Mouse (Mus musculus) CH12.LX (cell line): ENCODE data around the gene Fat3.

Experiments
- CHD2 ChIP-seq: IDR thresholded peaks from 2 replicates; pipeline ENCODE4 v1.6.1; 2011; ENCODE audit warnings: low read length, improper control_type of control experiment
- CTCF ChIP-seq, 2 experiments: IDR thresholded peaks in 1 of 2; conservative IDR thresholded peaks in 1 of 2; 2 replicates each; pipeline ENCODE4 v1.5.1; 2011 to 2012; ENCODE audit warnings: low read depth in 2 of 2, low read length in 2 of 2, improper control_type of control experiment in 1 of 2, inconsistent platforms in 1 of 2, mild to moderate bottlenecking in 1 of 2, moderate library complexity in 1 of 2
- E2F4 ChIP-seq: IDR thresholded peaks from 2 replicates; pipeline ENCODE4 v1.6.1; 2011; ENCODE audit warnings: low read depth, low read length, improper control_type of control experiment; ENCODE audit not compliant: insufficient replicate concordance
- GABPA ChIP-seq: IDR thresholded peaks from 2 replicates; pipeline ENCODE4 v1.6.1; 2012; ENCODE audit warnings: low read depth, low read length, improper control_type of control experiment, inconsistent platforms; ENCODE audit not compliant: insufficient replicate concordance
- JUND ChIP-seq: conservative IDR thresholded peaks from 2 replicates; pipeline ENCODE4 v1.6.1; 2011; ENCODE audit warnings: low read depth, low read length, improper control_type of control experiment
- MAFK ChIP-seq: IDR thresholded peaks from 2 replicates; pipeline ENCODE4 v1.6.1; 2011; ENCODE audit warnings: low read length, improper control_type of control experiment; ENCODE audit not compliant: insufficient replicate concordance
- MAX ChIP-seq: IDR thresholded peaks from 2 replicates; pipeline ENCODE4 v1.6.1; 2011; ENCODE audit warnings: low read length, improper control_type of control experiment
- PAX5 ChIP-seq: IDR thresholded peaks from 2 replicates; pipeline ENCODE4 v1.6.1; 2012; ENCODE audit warnings: low read length, inconsistent platforms, mixed read lengths
- POLR2A ChIP-seq: IDR thresholded peaks from 2 replicates; pipeline ENCODE4 v1.6.1; 2011; ENCODE audit warnings: low read depth, mild to moderate bottlenecking, improper control_type of control experiment, low read length
- RCOR1 ChIP-seq: conservative IDR thresholded peaks from 2 replicates; pipeline ENCODE4 v1.6.1; 2012; ENCODE audit warnings: low read depth, mild to moderate bottlenecking, inconsistent platforms, low read length, improper control_type of control experiment
- UBTF ChIP-seq: IDR thresholded peaks from 2 replicates; pipeline ENCODE4 v1.6.1; 2012; ENCODE audit warnings: low read depth, mild to moderate bottlenecking, inconsistent platforms, low read length, improper control_type of control experiment, moderate library complexity
- ZNF384 ChIP-seq: IDR thresholded peaks from 2 replicates; pipeline ENCODE4 v1.6.1; 2012; ENCODE audit warnings: low read depth, low read length, improper control_type of control experiment, inconsistent platforms

- TF ChIP-seq RCOR1 (no peak), POLR2A (no peak), JUND (no peak), PAX5 (no peak), MAX (no peak), GABPA (no peak), CHD2 (no peak), UBTF (no peak), MAFK (no peak), E2F4 (no peak), CTCF (conservative IDR thresholded peaks at IDR 0.05 in 1 of 2, IDR thresholded peaks at IDR 0.05 in 1 of 2; ENCODE audit: low read depth in 2 of 2, low read length in 2 of 2) (no peak), ZNF384 (no peak)
Observed at GRCm38 (mm10) chr9:15909397-15910113, 591.5 kb downstream of the Fat3 start.
